Mouse (Mus musculus) liver, postnatal 0 days (tissue): ENCODE results near the gene Dcx. TPM values are rescaled to one million over a fixed set of nuclear protein-coding genes. Genes with fewer than 3 reads are reported as not detected.

ENCODE experiments used
- ATAC-seq: fragments of 200-750 bp; cut with Nextera tagmentation; 2 replicates; pipeline ENCODE4 v1.8.0; 2017; ENCODE audit warnings: mild to moderate bottlenecking, moderate library complexity
- DNase-seq: peaks from one replicate; pipeline ENCODE4 v3.0.0-alpha.2; 2016
- H3K27ac ChIP-seq: fragments of 300-500 bp; sonication (generic); 2 replicates; pipeline ENCODE4 v1.5.1; 2014; ENCODE audit warnings: antibody characterized with exemption, moderate library complexity, mild to moderate bottlenecking, low read depth
- H3K27me3 ChIP-seq: fragments of 300-500 bp; sonication (generic); 2 replicates; pipeline ENCODE4 v1.6.1; 2014; ENCODE audit warnings: low read length, control low read depth, mixed read lengths; ENCODE audit not compliant: insufficient read depth
- H3K36me3 ChIP-seq: fragments of 300-500 bp; sonication (generic); replicated peaks from 2 replicates; pipeline ENCODE4 v1.6.1; 2014; ENCODE audit warnings: mild to moderate bottlenecking, control low read depth, low read length, moderate library complexity, mixed read lengths; ENCODE audit not compliant: insufficient read depth
- H3K4me1 ChIP-seq: fragments of 300-500 bp; sonication (generic); 2 replicates; pipeline ENCODE4 v1.6.1; 2014; ENCODE audit warnings: antibody characterized with exemption, mild to moderate bottlenecking, control low read depth; ENCODE audit not compliant: insufficient read depth
- H3K4me2 ChIP-seq: fragments of 300-500 bp; sonication (generic); 2 replicates; pipeline ENCODE4 v1.6.1; 2014; ENCODE audit warnings: low read depth, mild to moderate bottlenecking, low read length, moderate library complexity, mixed read lengths
- H3K4me3 ChIP-seq: fragments of 300-500 bp; sonication (generic); 2 replicates; pipeline ENCODE4 v1.5.1; 2014; ENCODE audit warnings: low read depth, low read length
- H3K9ac ChIP-seq: fragments of 300-500 bp; sonication (generic); replicated peaks from 2 replicates; pipeline ENCODE4 v1.6.1; 2014; ENCODE audit warnings: mild to moderate bottlenecking, moderate library complexity
- H3K9me3 ChIP-seq: fragments of 300-500 bp; sonication (generic); 2 replicates; pipeline ENCODE4 v1.6.1; 2016; ENCODE audit warnings: mild to moderate bottlenecking, control low read depth, low read length, mixed read lengths
- CTCF ChIP-seq: sonication (generic); IDR thresholded peaks from 2 replicates; pipeline ENCODE4 v1.5.1; 2016; ENCODE audit warnings: antibody characterized with exemption, low read depth
- EP300 ChIP-seq: IDR thresholded peaks from 2 replicates; pipeline ENCODE4 v1.6.1; 2016; ENCODE audit warnings: antibody characterized with exemption, low read depth, mild to moderate bottlenecking
- WGBS: fragments of 180-500 bp; shearing (Covaris S2); extraction: QIAGEN DNeasy Blood & Tissue Kit; methylation state at CpG from one replicate; pipeline ENCODE4 v1.1.7; 2014; ENCODE audit not compliant: insufficient replicate concordance; 5-methylcytosine and 5-hydroxymethylcytosine counted together
- polyA plus RNA-seq: library from polyadenylated mRNA; unstranded; fragments of >200 nt; fragmentation: Nextera tagmentation; extraction: Ambion mirVana; gene quantifications from 2 replicates; pipeline ENCODE4 v1.2.1, GENCODE M21; 2015

Dcx gene
- polyA plus RNA-seq, 1 experiment from 2014 or later = 0.07 TPM

- no peak for TF ChIP-seq EP300
- TF ChIP-seq CTCF = no peak
- H3K9ac ChIP-seq = no peak overlapping the region
- no peaks in the 10 kb centered on the region for H3K36me3 ChIP-seq
- ATAC-seq (no peak), DNase-seq (peak; percentile 13)
- no peak overlapping the region for H3K4me3 ChIP-seq
- H3K9me3 ChIP-seq = no peaks in the 10 kb centered on the region
- no peak overlapping the region for H3K27ac ChIP-seq
- H3K4me2 ChIP-seq = no peak overlapping the region
- H3K4me1 ChIP-seq = no peaks in the 10 kb centered on the region
- WGBS = 44% methylated on average over 4 of the region's 4 CpGs
- H3K27me3 ChIP-seq = no peaks in the 10 kb centered on the region
Measured at GRCm38 (mm10) chrX:143885765-143886164, 47.3 kb downstream of the Dcx start.

DNA sequence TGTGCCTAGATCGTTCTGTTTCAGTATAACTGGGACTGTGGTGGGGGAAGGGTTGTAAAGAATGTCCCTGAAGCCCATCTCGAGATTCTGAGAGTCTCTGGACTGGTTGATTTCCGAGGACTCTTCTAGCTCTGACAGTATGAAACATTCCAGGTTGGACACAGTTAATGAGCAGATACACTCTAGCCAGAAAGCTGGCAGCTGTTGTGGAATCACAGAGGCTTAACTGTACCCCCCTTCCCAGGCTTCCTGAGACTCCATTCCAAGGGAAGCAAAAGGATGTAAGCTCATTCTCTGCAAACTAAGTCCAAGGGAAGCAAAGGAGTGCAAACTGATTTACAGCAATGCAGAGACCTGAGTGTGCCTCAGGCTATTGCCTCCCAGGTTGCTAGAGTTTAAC lies 48.2 kb downstream of the Dcx start:
- no peak for DNase-seq

DNA sequence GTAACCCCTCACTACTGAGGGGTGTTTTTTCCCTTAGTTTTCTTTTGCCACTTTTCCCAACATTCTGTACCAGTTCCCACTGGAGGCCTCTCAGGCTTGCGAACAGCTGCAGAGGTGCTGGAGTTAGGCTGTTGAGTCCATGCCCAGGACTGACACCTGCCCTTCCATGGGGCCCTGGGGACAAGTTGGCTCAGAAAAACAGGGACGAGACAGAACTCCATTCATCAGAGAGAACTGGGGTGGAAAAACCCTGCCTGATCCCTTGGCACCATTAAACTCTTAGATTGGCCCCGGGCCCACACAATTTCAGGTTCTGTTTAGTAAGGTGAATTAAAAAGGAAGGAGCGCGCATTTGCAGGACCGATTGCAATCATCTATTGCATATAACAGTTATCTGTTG lies 48.8 kb downstream of the Dcx start:
- H3K36me3 ChIP-seq = no peaks in the 10 kb centered on the region
- whole genome bisulfite sequencing = 73% methylated on average over 6 of the region's 6 CpGs
- no peak overlapping the region for H3K4me3 ChIP-seq
- TF ChIP-seq CTCF = no peak
- TF ChIP-seq EP300 = no peak
- no peaks in the 10 kb centered on the region for H3K27me3 ChIP-seq
- no peak for ATAC-seq
- H3K4me2 ChIP-seq = no peak overlapping the region
- H3K27ac ChIP-seq = no peak overlapping the region
- H3K4me1 ChIP-seq = no peaks in the 10 kb centered on the region
- no peak overlapping the region for H3K9ac ChIP-seq
- DNase-seq = no peak
- H3K9me3 ChIP-seq = no peaks in the 10 kb centered on the region

More for the DNA sequence above, 48.2 kb downstream of the Dcx start:
- no peaks in the 10 kb centered on the region for H3K9me3 ChIP-seq
- TF ChIP-seq EP300 = no peak
- TF ChIP-seq CTCF = no peak
- H3K4me2 ChIP-seq = no peak overlapping the region
- H3K27ac ChIP-seq = no peak overlapping the region
- no peak overlapping the region for H3K4me3 ChIP-seq
- no peaks in the 10 kb centered on the region for H3K36me3 ChIP-seq
- no peak for ATAC-seq
- H3K9ac ChIP-seq = no peak overlapping the region
- H3K27me3 ChIP-seq = no peaks in the 10 kb centered on the region
- WGBS = 39% methylated on average over 3 of the region's 3 CpGs
- H3K4me1 ChIP-seq = no peaks in the 10 kb centered on the region

DNA sequence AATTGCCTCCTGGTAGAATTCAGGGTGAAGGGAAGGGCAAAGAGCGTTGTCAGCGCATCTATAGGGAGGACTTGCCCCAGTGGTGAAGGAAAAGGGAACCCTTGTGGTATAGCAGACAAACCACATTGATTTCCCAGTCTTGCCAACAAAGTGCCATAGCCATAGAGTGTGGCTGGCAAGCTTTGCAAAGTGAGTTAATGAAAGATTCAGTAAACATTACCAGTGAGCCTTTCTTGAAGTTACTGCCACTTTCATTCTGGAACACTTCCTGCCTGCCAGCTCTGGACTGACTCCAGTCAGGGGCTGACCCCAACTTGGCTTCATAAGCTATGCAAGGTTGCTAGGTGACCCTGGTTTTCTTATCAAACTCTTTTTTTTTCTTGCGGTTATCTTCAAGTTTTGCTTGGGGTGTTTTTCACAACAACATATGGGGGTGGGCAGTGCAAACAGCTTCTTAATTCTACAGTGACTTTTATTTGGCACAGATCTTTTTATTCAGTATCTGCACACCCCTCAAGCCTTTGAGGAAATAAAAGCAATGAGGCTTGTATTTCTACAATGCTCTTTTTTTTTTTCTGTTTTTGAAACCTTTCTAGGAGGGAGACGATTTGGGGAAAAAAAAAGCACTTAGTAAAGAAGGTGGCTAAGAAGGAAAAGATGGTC lies 51.2 kb downstream of the Dcx start:
- H3K27me3 ChIP-seq = no peaks in the 10 kb centered on the region
- ATAC-seq = no peak
- 55% methylated on average over 4 of the region's 4 CpGs for WGBS

GRCm38 (mm10) chrX:143879631-143880030 lies 53.5 kb downstream of the Dcx start:
- ATAC-seq = no peak
- WGBS = 76% methylated on average over 3 of the region's 3 CpGs
- Histone ChIP-seq H3K9ac (no peak overlapping the region), H3K4me3 (no peak overlapping the region), H3K36me3 (no peaks in the 10 kb centered on the region), H3K4me2 (no peak overlapping the region), H3K27me3 (no peaks in the 10 kb centered on the region), H3K27ac (no peak overlapping the region), H3K4me1 (no peaks in the 10 kb centered on the region), H3K9me3 (no peaks in the 10 kb centered on the region)
- no peak for TF ChIP-seq EP300
- TF ChIP-seq CTCF = no peak
- no peak for DNase-seq

More for the DNA sequence above, 51.2 kb downstream of the Dcx start:
- Histone ChIP-seq H3K4me3 (no peak overlapping the region), H3K36me3 (no peaks in the 10 kb centered on the region), H3K4me2 (no peak overlapping the region), H3K9ac (no peak overlapping the region), H3K27ac (no peak overlapping the region), H3K9me3 (no peaks in the 10 kb centered on the region), H3K4me1 (no peaks in the 10 kb centered on the region)
- DNase-seq = no peak
- TF ChIP-seq EP300 (no peak), CTCF (no peak)

DNA sequence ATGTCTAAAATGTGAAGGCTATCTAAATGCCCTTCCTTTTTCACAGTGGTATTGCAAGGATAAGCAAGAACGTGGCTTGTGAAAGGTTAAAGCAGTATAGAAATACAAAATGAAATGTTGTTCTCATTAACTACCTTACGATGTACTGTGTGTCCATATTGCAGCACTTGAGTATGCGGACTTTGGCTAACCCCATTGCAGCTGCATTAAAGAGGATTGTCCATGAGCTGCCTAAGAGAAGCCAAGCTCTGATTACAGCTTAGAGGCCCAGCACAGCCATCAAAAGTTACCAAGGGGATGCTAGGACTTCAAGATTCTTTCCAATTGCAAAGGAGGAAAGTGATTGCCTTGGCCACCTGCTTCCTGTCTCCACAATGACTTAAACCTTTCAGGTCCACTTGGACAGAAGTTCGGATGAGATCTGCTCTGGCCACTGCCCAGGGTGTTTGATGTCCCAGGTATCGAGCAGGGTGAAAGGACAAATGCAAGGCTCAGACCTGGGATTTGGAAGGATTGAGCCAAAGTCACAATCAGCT lies 65.9 kb downstream of the Dcx start:
- DNase-seq = no peak
- H3K27ac ChIP-seq = no peak overlapping the region
- H3K4me2 ChIP-seq = no peak overlapping the region
- H3K9ac ChIP-seq = no peak overlapping the region
- 69% methylated on average over 5 of the region's 5 CpGs for WGBS
- no peaks in the 10 kb centered on the region for H3K4me1 ChIP-seq
- H3K9me3 ChIP-seq = no peaks in the 10 kb centered on the region
- no peak for TF ChIP-seq CTCF
- no peak for TF ChIP-seq EP300
- no peaks in the 10 kb centered on the region for H3K36me3 ChIP-seq
- no peaks in the 10 kb centered on the region for H3K27me3 ChIP-seq
- H3K4me3 ChIP-seq = no peak overlapping the region
- ATAC-seq = no peak
